Mouse (Mus musculus) c-Kit-negative CD71-positive TER-119-positive erythroid progenitor cells, embryonic 14.5 days (primary cell): ENCODE measurements around the gene Chrm3.

Source experiments
- DNase-seq: peaks from one replicate; pipeline ENCODE4 v3.0.0-alpha.2; 2013; ENCODE audit warnings: low read depth, low spot score

Gene Chrm3

GRCm38 (mm10) chr13:10236279-10236678 is 124.4 kb downstream of the Chrm3 start:
- DNase-seq: no peak

DNA sequence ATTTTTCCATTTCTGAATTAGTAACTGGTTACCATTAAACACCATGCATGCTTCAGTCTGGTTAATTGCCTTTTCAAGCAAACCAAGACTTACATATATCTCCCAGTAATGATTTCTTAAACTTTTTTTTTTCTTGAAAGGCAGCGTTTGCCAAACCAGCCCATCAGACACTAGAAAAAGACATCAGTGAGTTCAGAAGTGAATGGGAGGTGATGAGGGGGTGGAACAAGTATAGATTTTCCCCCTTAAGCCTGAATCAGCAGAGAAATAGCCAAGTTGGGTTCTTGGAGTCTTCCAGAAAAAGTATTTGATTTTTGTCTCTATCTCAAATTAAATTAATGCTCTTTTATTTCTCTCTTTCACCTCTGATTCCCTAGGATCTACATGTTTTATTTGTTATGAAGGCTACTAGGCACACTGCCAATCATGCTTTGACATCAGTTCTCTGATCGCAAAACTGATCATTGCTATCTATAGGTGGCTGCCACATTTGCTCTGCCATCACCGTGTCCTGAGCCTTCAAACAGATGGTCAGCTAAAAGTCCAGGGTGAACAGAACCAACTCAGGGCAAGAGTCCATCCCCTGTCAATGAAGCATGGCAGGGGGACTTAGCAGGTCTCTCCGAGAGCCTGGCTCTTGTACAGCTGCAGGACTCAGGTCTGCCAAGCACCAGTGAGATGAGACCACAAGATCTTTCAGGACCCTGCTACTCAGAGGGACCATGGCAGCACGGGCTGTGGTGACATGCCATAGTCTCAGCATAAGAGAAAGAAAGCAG is 125.1 kb downstream of the Chrm3 start:
- DNase-seq: no peak

DNA sequence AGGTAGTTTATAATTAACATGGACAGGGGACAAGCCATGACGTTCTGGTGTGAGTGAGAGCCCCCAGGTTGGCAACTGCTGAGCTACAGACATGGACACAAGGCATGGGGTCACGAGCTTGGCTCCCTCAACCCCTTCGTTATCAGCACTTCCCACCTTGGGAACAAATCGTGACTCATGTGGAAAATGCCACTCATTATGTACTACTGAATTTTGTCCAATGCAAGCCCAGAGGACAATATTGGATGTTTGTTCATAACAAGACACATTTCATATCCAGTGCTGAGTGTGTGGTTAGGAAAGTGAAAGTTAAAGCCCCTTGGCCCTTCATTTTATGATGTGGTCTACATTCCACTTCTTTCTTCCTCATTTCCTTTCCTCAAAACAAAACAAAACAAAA is 140.2 kb downstream of the Chrm3 start:
- DNase-seq: no peak

- DNase-seq: no peak
These were observed 148.5 kb downstream of the Chrm3 start for GRCm38 (mm10) chr13:10212112-10212511.

DNA sequence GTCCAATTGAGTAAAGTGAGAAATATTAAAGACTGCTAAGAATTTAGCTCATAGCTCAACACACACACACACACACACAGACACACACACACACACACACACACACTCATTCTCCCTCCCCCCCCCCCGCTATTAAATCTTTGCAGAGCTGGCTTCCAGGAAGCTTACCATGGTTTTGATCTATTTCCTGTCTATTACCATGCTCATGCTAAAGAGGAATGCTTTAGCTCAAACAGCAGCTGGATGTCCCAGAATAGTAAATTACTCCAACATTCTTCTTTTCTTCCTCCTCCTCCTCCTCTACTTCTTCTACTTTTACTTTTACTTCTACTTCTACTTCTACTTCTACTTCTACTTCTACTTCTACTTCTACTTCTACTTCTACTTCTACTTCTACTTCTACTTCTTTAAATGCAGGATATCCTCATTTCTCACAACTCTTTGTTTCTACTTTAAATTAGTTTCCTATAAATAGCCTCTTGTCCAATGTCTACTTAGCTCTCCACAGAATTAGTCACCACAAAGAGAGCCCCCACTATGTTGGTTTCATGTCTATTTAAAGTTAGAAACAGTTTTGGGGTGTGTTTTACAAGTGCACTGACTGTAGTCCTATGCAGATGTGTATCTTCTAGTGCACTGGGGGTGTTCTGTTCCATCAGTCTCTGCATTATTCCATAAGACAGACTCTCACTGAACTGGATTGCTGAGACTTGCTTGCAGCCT is 150.0 kb downstream of the Chrm3 start:
- no peak for DNase-seq

- DNase-seq: no peak
These were observed 161.3 kb downstream of the Chrm3 start for GRCm38 (mm10) chr13:10199206-10199956.

GRCm38 (mm10) chr13:10189829-10190228 is 170.8 kb downstream of the Chrm3 start:
- no peak for DNase-seq

- DNase-seq: no peak
These were observed 172.7 kb downstream of the Chrm3 start for GRCm38 (mm10) chr13:10187926-10188325.

DNA sequence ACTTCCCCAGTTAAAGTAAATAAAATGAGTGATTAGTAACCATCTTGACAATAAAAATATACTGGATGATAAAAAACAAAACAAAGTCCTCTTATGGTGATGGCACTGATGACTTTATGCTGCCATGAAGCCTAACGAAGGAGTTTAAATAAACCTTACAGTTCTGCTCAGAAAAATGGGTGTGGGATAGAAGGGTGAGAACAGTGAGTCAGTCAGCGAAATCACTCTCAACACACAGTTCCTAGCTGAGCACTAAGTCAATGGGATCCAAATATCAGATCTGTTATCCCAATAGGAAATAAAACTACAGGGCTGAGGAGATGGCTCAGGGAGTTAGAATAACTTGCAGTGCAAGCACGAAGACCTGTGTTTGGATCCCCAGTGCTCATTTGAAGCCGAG is 176.8 kb downstream of the Chrm3 start:
- DNase-seq: no peak

DNA sequence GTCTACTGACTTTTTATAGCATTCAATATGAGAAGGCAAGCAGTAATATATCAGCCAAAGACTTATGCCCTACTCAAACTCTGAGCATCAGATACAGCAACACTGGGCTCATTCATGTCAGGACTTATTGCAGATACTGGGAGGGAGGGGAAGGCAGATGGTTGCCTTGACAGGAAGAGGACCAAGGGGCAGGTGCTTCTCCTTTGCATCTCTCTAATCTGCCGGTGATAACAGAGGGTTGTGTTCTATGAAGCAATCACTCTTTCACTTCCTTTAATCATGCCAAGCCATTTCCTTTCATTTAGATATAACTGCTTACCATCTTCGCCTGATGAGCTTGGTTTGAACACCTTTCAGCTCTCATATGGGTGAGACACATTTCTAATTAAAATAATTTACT is 177.9 kb downstream of the Chrm3 start:
- DNase-seq: no peak

DNA sequence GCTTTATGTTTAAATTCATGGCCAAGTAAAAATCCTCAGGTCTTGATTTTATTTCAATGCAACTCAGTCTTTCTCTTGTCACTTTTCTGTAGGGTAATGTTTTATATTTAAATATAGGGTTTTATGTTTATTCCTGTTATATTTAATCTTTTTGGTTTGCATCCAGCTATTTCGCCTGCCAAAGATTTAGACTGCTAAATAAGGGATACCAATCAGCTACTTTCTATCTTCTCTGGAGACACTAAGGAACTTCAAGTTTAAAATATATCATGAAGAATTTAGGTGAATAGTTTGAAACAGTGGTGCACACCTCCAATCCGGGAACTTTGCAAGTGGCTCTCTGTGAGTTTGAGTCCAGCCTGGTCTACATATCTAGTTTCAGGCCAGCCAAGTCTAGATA is 190.1 kb downstream of the Chrm3 start:
- no peak for DNase-seq

- no peak for DNase-seq
These were observed 197.3 kb downstream of the Chrm3 start for GRCm38 (mm10) chr13:10163354-10163753.

- no peak for DNase-seq
These were observed 203.2 kb downstream of the Chrm3 start for GRCm38 (mm10) chr13:10157496-10157895.

GRCm38 (mm10) chr13:10140573-10140972 is 220.1 kb downstream of the Chrm3 start:
- DNase-seq: no peak

GRCm38 (mm10) chr13:10138878-10139277 is 221.8 kb downstream of the Chrm3 start:
- DNase-seq: no peak

- no peak for DNase-seq
These were observed 229.6 kb downstream of the Chrm3 start for GRCm38 (mm10) chr13:10131064-10131463.

GRCm38 (mm10) chr13:10112211-10112610 is 248.4 kb downstream of the Chrm3 start:
- DNase-seq: no peak

DNA sequence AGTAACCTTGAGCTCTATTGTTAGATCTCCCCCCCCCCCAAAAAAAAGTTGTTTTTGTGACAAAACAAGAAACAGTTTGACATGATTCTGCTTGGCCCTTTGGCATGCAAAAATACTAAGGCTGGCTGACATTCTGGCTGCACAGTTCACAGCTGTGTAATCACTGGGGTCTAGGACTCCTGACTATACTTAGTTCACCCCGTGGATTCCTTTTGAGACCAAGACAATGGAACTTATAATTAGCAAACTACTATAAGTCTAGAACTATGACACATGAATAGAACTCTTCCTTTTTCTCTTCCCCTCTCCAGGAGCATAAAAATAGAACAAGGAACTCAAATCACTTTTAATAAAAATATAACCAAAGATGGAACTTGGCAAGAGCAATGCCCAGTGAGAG is 251.1 kb downstream of the Chrm3 start:
- DNase-seq: no peak

DNA sequence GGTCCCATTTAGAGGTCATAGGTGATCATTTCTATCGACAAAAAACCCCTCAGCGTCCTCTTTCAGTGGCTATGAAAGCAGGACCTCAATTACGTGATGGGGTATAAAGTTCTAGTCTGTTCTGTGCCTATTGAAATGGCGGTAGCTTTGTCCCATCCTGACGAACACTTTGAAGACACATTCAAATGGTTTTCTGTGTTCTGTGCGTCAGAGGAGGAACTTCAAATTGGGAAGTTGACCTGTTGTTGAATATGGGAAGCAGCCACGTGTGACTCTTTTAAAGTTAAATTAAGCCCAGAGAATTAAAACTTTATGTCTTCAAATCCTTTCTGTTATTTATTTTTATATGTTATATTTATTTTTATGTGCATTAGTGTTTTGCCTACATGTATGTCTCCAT is 253.3 kb downstream of the Chrm3 start:
- no peak for DNase-seq

GRCm38 (mm10) chr13:10090778-10091177 is 269.9 kb downstream of the Chrm3 start:
- DNase-seq: no peak

DNA sequence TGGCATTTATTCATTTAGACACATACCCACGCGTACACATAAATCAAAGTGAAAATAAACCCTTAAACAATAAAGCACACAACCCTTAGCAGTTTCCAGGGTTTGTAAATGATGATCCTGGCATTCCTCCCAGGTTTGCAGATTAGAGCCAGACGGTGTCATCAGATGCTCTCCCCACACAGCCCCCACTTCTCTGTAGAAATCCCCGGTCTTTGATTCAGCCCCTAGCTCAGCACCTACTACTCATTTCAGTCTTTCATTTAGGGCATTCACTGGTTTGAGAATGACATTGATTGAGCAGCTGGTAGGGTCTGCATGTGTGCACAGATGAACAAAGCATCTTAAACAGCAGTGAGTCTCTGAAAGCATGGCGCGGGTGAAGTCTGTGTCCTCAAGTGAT is 274.3 kb downstream of the Chrm3 start:
- DNase-seq: no peak

- DNase-seq: no peak
These were observed 278.7 kb downstream of the Chrm3 start for GRCm38 (mm10) chr13:10081896-10082426.
